Mouse (Mus musculus) kidney, postnatal 36 days (tissue): Measurements from ENCODE around the gene Tspan13.

Source experiments
- DNase-seq, 2 experiments: peaks; one replicate each; pipeline ENCODE4 v3.0.0; 2021 to 2022; ENCODE audit warnings: mixed read lengths in 2 of 2

Tspan13 gene

GRCm38 (mm10) chr12:35975898-35976297, 66.4 kb downstream of the Tspan13 start:
- no peak for DNase-seq

GRCm38 (mm10) chr12:35966768-35967141, 75.5 kb downstream of the Tspan13 start:
- no peak for DNase-seq

- no peak for DNase-seq
Observed at GRCm38 (mm10) chr12:35966098-35966767, 76.1 kb downstream of the Tspan13 start.
